Mouse (Mus musculus) forebrain, postnatal 0 days (tissue): ENCODE results near the gene Rrbp1. TPM values are rescaled to one million over a fixed set of nuclear protein-coding genes. Genes with fewer than 3 reads are reported as not detected.

ENCODE experiments used
- ATAC-seq: fragments of 200-750 bp; cut with Nextera tagmentation; 2 replicates; pipeline ENCODE4 v1.8.0; 2017; ENCODE audit warnings: mild to moderate bottlenecking, moderate library complexity
- DNase-seq: peaks from one replicate; pipeline ENCODE4 v3.0.0-alpha.2; 2015
- H3K27ac ChIP-seq: fragments of 300-500 bp; sonication (generic); 2 replicates; pipeline ENCODE4 v1.5.1; 2014; ENCODE audit warnings: low read depth, mild to moderate bottlenecking, antibody characterized with exemption, low read length, moderate library complexity, mixed read lengths
- H3K27me3 ChIP-seq: fragments of 300-500 bp; sonication (generic); 2 replicates; pipeline ENCODE4 v1.6.1; 2014; ENCODE audit warnings: mild to moderate bottlenecking, low read length, mixed read lengths; ENCODE audit not compliant: insufficient read depth
- H3K36me3 ChIP-seq: fragments of 300-500 bp; sonication (generic); 2 replicates; pipeline ENCODE4 v1.6.1; 2014; ENCODE audit warnings: mild to moderate bottlenecking, moderate library complexity; ENCODE audit not compliant: insufficient read depth
- H3K4me1 ChIP-seq: fragments of 300-500 bp; sonication (generic); 2 replicates; pipeline ENCODE4 v1.6.1; 2014; ENCODE audit warnings: antibody characterized with exemption; ENCODE audit not compliant: insufficient read depth
- H3K4me2 ChIP-seq: fragments of 300-500 bp; sonication (generic); 2 replicates; pipeline ENCODE4 v1.6.1; 2014; ENCODE audit warnings: low read depth, mild to moderate bottlenecking, moderate library complexity
- H3K4me3 ChIP-seq: fragments of 300-500 bp; sonication (generic); 2 replicates; pipeline ENCODE4 v1.5.1; 2014; ENCODE audit warnings: low read depth, low read length, mixed read lengths
- H3K9ac ChIP-seq: fragments of 300-500 bp; sonication (generic); 2 replicates; pipeline ENCODE4 v1.6.1; 2014; ENCODE audit warnings: mild to moderate bottlenecking
- H3K9me3 ChIP-seq: fragments of 300-500 bp; sonication (generic); 2 replicates; pipeline ENCODE4 v1.6.1; 2016; ENCODE audit warnings: low read length
- CTCF ChIP-seq: sonication (generic); IDR thresholded peaks from 2 replicates; pipeline ENCODE4 v1.5.1; 2016; ENCODE audit warnings: antibody characterized with exemption, control low read depth, low read depth
- WGBS: fragments of 180-500 bp; shearing (Covaris S2); extraction: QIAGEN DNeasy Blood & Tissue Kit; methylation state at CpG from one replicate; pipeline ENCODE4 v1.1.7; 2014; 5-methylcytosine and 5-hydroxymethylcytosine counted together
- polyA plus RNA-seq: library from polyadenylated mRNA; unstranded; fragments of >200 nt; fragmentation: Nextera tagmentation; extraction: Ambion mirVana; gene quantifications from 2 replicates; pipeline ENCODE4 v1.2.1, GENCODE M21; 2015
- total RNA-seq: library from RNA; depleted of rRNA; stranded (reverse); fragments of >200 nt; gene quantifications from 2 replicates; pipeline ENCODE4 v1.2.3, GENCODE M21; 2014

Rrbp1 gene
- total and polyA plus RNA-seq, 2 experiments from 2014 or later = 19.5 to 37.1 TPM

GRCm38 (mm10) chr2:143980781-143981398 is 30.2 kb downstream of the Rrbp1 start:
- ATAC-seq (peak; percentile 93), DNase-seq (peak; percentile 85)
- Histone ChIP-seq H3K4me1 (no peaks in the 10 kb centered on the region), H3K4me3 (no peak overlapping the region), H3K4me2 (no peak overlapping the region), H3K36me3 (no peaks in the 10 kb centered on the region), H3K9ac (no peak overlapping the region), H3K27me3 (no peaks in the 10 kb centered on the region), H3K9me3 (no peaks in the 10 kb centered on the region), H3K27ac (no peak overlapping the region)
- 37% methylated on average over 6 of the region's 6 CpGs for WGBS
- TF ChIP-seq CTCF = peak; percentile 93

GRCm38 (mm10) chr2:143978444-143979147 is 32.5 kb downstream of the Rrbp1 start:
- no peak overlapping the region for H3K9ac ChIP-seq
- H3K4me1 ChIP-seq = no peaks in the 10 kb centered on the region
- no peak overlapping the region for H3K4me2 ChIP-seq
- no peaks in the 10 kb centered on the region for H3K27me3 ChIP-seq
- DNase-seq (no peak), ATAC-seq (no peak)
- TF ChIP-seq CTCF = no peak
- H3K9me3 ChIP-seq = no peaks in the 10 kb centered on the region
- no peak overlapping the region for H3K27ac ChIP-seq
- WGBS = 93% methylated on average over 8 of the region's 8 CpGs
- H3K4me3 ChIP-seq = no peak overlapping the region
- no peaks in the 10 kb centered on the region for H3K36me3 ChIP-seq

GRCm38 (mm10) chr2:143975146-143975649 is 35.9 kb downstream of the Rrbp1 start:
- Histone ChIP-seq H3K9me3 (no peaks in the 10 kb centered on the region), H3K27ac (no peak overlapping the region), H3K36me3 (0 out of 2 replicates have a peak, but pooled peaks cover 6% of the 10 kb centered on the region), H3K4me3 (no peak overlapping the region), H3K27me3 (no peaks in the 10 kb centered on the region), H3K4me2 (no peak overlapping the region), H3K9ac (no peak overlapping the region), H3K4me1 (no peaks in the 10 kb centered on the region)
- no peak for TF ChIP-seq CTCF
- ATAC-seq (no peak), DNase-seq (no peak)
- WGBS = 97% methylated on average over 5 of the region's 5 CpGs

- H3K4me3 ChIP-seq = no peak overlapping the region
- TF ChIP-seq CTCF = no peak
- no peak for DNase-seq
- WGBS = 90% methylated on average over 7 of the region's 7 CpGs
- H3K9ac ChIP-seq = no peak overlapping the region
- ATAC-seq = no peak
- H3K9me3 ChIP-seq = no peaks in the 10 kb centered on the region
- H3K36me3 ChIP-seq = 0 out of 2 replicates have a peak, but pooled peaks cover 9% of the 10 kb centered on the region
- no peak overlapping the region for H3K27ac ChIP-seq
- H3K4me2 ChIP-seq = no peak overlapping the region
- no peaks in the 10 kb centered on the region for H3K4me1 ChIP-seq
- H3K27me3 ChIP-seq = no peaks in the 10 kb centered on the region
These were observed 37.9 kb downstream of the Rrbp1 start for GRCm38 (mm10) chr2:143973161-143973560.

GRCm38 (mm10) chr2:143971887-143972286 is 39.2 kb downstream of the Rrbp1 start:
- WGBS = 82% methylated on average over 2 of the region's 2 CpGs
- DNase-seq (no peak), ATAC-seq (no peak)
- no peak overlapping the region for H3K4me3 ChIP-seq
- H3K27me3 ChIP-seq = no peaks in the 10 kb centered on the region
- no peaks in the 10 kb centered on the region for H3K4me1 ChIP-seq
- H3K27ac ChIP-seq = no peak overlapping the region
- H3K4me2 ChIP-seq = no peak overlapping the region
- peaks cover 11% of the 10 kb centered on the region; the same call in 1 of the 2 replicates for H3K36me3 ChIP-seq
- no peaks in the 10 kb centered on the region for H3K9me3 ChIP-seq
- no peak for TF ChIP-seq CTCF
- no peak overlapping the region for H3K9ac ChIP-seq

GRCm38 (mm10) chr2:143970841-143971240 is 40.2 kb downstream of the Rrbp1 start:
- Histone ChIP-seq H3K27ac (no peak overlapping the region), H3K4me1 (no peaks in the 10 kb centered on the region), H3K27me3 (no peaks in the 10 kb centered on the region), H3K4me2 (no peak overlapping the region), H3K36me3 (peaks cover 16% of the 10 kb centered on the region), H3K9me3 (no peaks in the 10 kb centered on the region), H3K9ac (no peak overlapping the region), H3K4me3 (no peak overlapping the region)
- ATAC-seq = no peak
- TF ChIP-seq CTCF = no peak
- WGBS = 74% methylated on average over 2 of the region's 2 CpGs
- no peak for DNase-seq

- Histone ChIP-seq H3K4me1 (no peaks in the 10 kb centered on the region), H3K27ac (no peak overlapping the region), H3K9me3 (no peaks in the 10 kb centered on the region), H3K4me2 (no peak overlapping the region), H3K27me3 (no peaks in the 10 kb centered on the region), H3K4me3 (no peak overlapping the region), H3K9ac (no peak overlapping the region), H3K36me3 (peaks cover 29% of the 10 kb centered on the region)
- 97% methylated on average over 7 of the region's 7 CpGs for WGBS
- no peak for TF ChIP-seq CTCF
- DNase-seq (no peak), ATAC-seq (no peak)
These were observed 41.8 kb downstream of the Rrbp1 start for GRCm38 (mm10) chr2:143969260-143969659.
